28 mouse cellular contexts compared by ENCODE assay signal in genomic region chr19:10757125-10757524, GRCm38 (mm10). TPM values are rescaled to one million over a fixed set of nuclear protein-coding genes. Genes with fewer than 3 reads are reported as not detected.
DNase-seq lines count a peak whose midpoint lies in the region; ATAC-seq and TF ChIP-seq lines count a peak whose summit lies in the region.
"Had no signal": no experiment of that assay in that cellular context is flagged by ENCODE, and none has a peak within 500 bp of the region (broad histone marks: within the 10 kb centered on the region; RNA-seq: fewer than 3 reads in every experiment).

No protein-coding gene starts in this region.

- H3K4me2 ChIP-seq in lung, embryonic 16.5 days (ENCODE audit: low read depth, low read length), result no peak overlapping the region
- no peak overlapping the region for H3K4me2 ChIP-seq in stomach, embryonic 16.5 days (ENCODE audit: low read depth, low read length)
- H3K4me2 ChIP-seq: embryonic facial prominence, embryonic 13.5 days; forebrain, embryonic 13.5 days; heart, embryonic 12.5 days; liver, embryonic 12.5 days; midbrain, embryonic 15.5 days had no signal

- no peaks in the 10 kb centered on the region for H3K9me3 ChIP-seq in lung, embryonic 16.5 days (ENCODE audit: control insufficient read depth, low read length)
- no peaks in the 10 kb centered on the region for H3K9me3 ChIP-seq in ES-E14 (ENCODE audit: control insufficient read depth, insufficient read depth, low read depth, low read length)
- H3K9me3 ChIP-seq in stomach, embryonic 16.5 days (replicated peaks; ENCODE audit: control insufficient read depth, low read length), result no peaks in the 10 kb centered on the region
- H3K9me3 ChIP-seq: embryonic facial prominence, embryonic 13.5 days; forebrain, embryonic 13.5 days; heart, embryonic 12.5 days; hindbrain, embryonic 10.5 days; liver, embryonic 12.5 days; midbrain, embryonic 15.5 days had no signal

- 0 out of 2 replicates have a peak, but pooled peaks have one; percentile 23 for ATAC-seq in lung, embryonic 16.5 days (ENCODE audit: low read depth)
- ATAC-seq in stomach, embryonic 16.5 days (ENCODE audit: insufficient read depth, low FRiP score), result 0 out of 2 replicates have a peak, but pooled peaks have one; percentile 11
- ATAC-seq: forebrain, embryonic 13.5 days; hindbrain, embryonic 16.5 days; intestine, postnatal 0 days; liver, embryonic 12.5 days; midbrain, embryonic 15.5 days had no signal

- in situ Hi-C loops in ES-E14 (cut with MboI; ENCODE audit: low sequenced_read_pairs in 2 of 2, unreplicated experiment in 2 of 2), result no loop called here

- H3K27me3 ChIP-seq in cerebellum, adult 2 months (ENCODE audit: control insufficient read depth, insufficient read depth, low read length), result no peaks in the 10 kb centered on the region
- no peaks in the 10 kb centered on the region for H3K27me3 ChIP-seq in lung, embryonic 16.5 days (ENCODE audit: control insufficient read depth, insufficient read depth, low read depth, low read length)
- H3K27me3 ChIP-seq in stomach, embryonic 16.5 days (ENCODE audit: control insufficient read depth, insufficient read depth, low read length), result no peaks in the 10 kb centered on the region
- H3K27me3 ChIP-seq: embryonic facial prominence, embryonic 13.5 days; forebrain, embryonic 13.5 days; heart, embryonic 12.5 days; liver, embryonic 12.5 days; midbrain, embryonic 15.5 days had no signal

- no peaks in the 10 kb centered on the region for H3K36me3 ChIP-seq in lung, embryonic 16.5 days (ENCODE audit: control insufficient read depth, insufficient read depth, low read length)
- H3K36me3 ChIP-seq in ES-E14 (ENCODE audit: control insufficient read depth, insufficient read depth, low read length, poor library complexity, severe bottlenecking), result no peaks in the 10 kb centered on the region
- H3K36me3 ChIP-seq in stomach, embryonic 16.5 days (ENCODE audit: control insufficient read depth, insufficient read depth, low read length), result no peaks in the 10 kb centered on the region
- H3K36me3 ChIP-seq: embryonic facial prominence, embryonic 13.5 days; heart, embryonic 12.5 days; hindbrain, embryonic 10.5 days; liver, embryonic 12.5 days; midbrain, embryonic 15.5 days had no signal

- no peak overlapping the region for H3K9ac ChIP-seq in lung, embryonic 16.5 days (ENCODE audit: low read length)
- H3K9ac ChIP-seq in ES-E14 (ENCODE audit: insufficient read depth, low read depth, low read length, poor library complexity, severe bottlenecking), result no peak overlapping the region
- no peak overlapping the region for H3K9ac ChIP-seq in stomach, embryonic 16.5 days (ENCODE audit: low read length)
- H3K9ac ChIP-seq: embryonic facial prominence, embryonic 13.5 days; forebrain, embryonic 13.5 days; heart, embryonic 12.5 days; liver, embryonic 12.5 days; midbrain, embryonic 15.5 days had no signal

- no peak for TF ChIP-seq CTCF in cerebellum, adult 2 months (IDR thresholded peaks at IDR 0.05; ENCODE audit: borderline replicate concordance, insufficient read depth, low read depth, low read length)

- no peak overlapping the region for H3K4me3 ChIP-seq in cerebellum, adult 2 months (replicated peaks; ENCODE audit: insufficient read depth, low read depth, low read length)
- no peak overlapping the region for H3K4me3 ChIP-seq in lung, embryonic 16.5 days (ENCODE audit: low read length)
- H3K4me3 ChIP-seq in ES-E14 (ENCODE audit: insufficient read depth in 1 of 2, low read depth in 1 of 2, low read length in 2 of 2, poor library complexity in 1 of 2, severe bottlenecking in 1 of 2), result no peak overlapping the region
- no peak overlapping the region for H3K4me3 ChIP-seq in stomach, embryonic 16.5 days (replicated peaks; ENCODE audit: low read length)
- H3K4me3 ChIP-seq: embryonic facial prominence, embryonic 13.5 days; erythroblast, embryonic 14.5 days; forebrain, embryonic 13.5 days; heart, embryonic 12.5 days; hindbrain, embryonic 10.5 days; liver, embryonic 12.5 days; midbrain, embryonic 15.5 days; myocyte had no signal

- TF ChIP-seq POLR2A in cerebellum, adult 2 months (IDR thresholded peaks at IDR 0.05; ENCODE audit: borderline replicate concordance, insufficient read depth, low read length), result no peak

- peaks cover 48% of the 10 kb centered on the region for H3K4me1 ChIP-seq in cerebellum, adult 2 months (ENCODE audit: control insufficient read depth, insufficient read depth, low read length)
- peaks cover 13% of the 10 kb centered on the region for H3K4me1 ChIP-seq in lung, embryonic 16.5 days (replicated peaks; ENCODE audit: control insufficient read depth, insufficient read depth, low read length)
- H3K4me1 ChIP-seq in ES-E14 (ENCODE audit: control insufficient read depth in 2 of 2, insufficient read depth in 2 of 2, low read length in 2 of 2, poor library complexity in 1 of 2), result no peaks in the 10 kb centered on the region
- peaks cover 18% of the 10 kb centered on the region for H3K4me1 ChIP-seq in stomach, embryonic 16.5 days (ENCODE audit: control insufficient read depth, insufficient read depth, low read length)
- H3K4me1 ChIP-seq: forebrain, embryonic 13.5 days; midbrain, embryonic 15.5 days had no signal

- H3K27ac ChIP-seq in cerebellum, adult 2 months (ENCODE audit: insufficient read depth, low read length), result peak overlapping the region; percentile 57
- H3K27ac ChIP-seq in lung, embryonic 16.5 days (ENCODE audit: low read length), result no peak overlapping the region
- H3K27ac ChIP-seq in ES-E14 (ENCODE audit: insufficient read depth, low read depth, low read length, poor library complexity, severe bottlenecking), result 0 out of 2 replicates have a peak overlapping the region, but pooled peaks have one; percentile 3
- H3K27ac ChIP-seq in stomach, embryonic 16.5 days (ENCODE audit: low read length), result no peak overlapping the region
- H3K27ac ChIP-seq: embryonic facial prominence, embryonic 13.5 days; forebrain, embryonic 13.5 days; hindbrain, embryonic 10.5 days; liver, embryonic 12.5 days; midbrain, embryonic 15.5 days had no signal

- intact Hi-C loops in left cerebral cortex, postnatal 4 days (cut with DNase I), result no loop called here

- DNase-seq in cerebellum, adult 2 months, result no peak
- no peak for DNase-seq in cerebellum, postnatal 14 days
- no peak for DNase-seq in lung, postnatal 36 days
- no peak for DNase-seq in ES-E14 (ENCODE audit: low read depth, low spot score)
- no peak for DNase-seq in left cerebral cortex, postnatal 4 days
- DNase-seq in c-Kit-positive CD71-positive TER-119-positive erythroid progenitor cells, embryonic 14.5 days (ENCODE audit: low spot score), result no peak
- DNase-seq: adrenal gland, adult 8-10 months; heart, adult 11 months; heart, postnatal 10 days; kidney, postnatal 4 days; lung, adult 18-20 months; lung, postnatal 14 days; thymus, postnatal 4 days had no signal

TF ChIP-seq in ES-E14, 5 proteins besides CTCF, POLR2A, EP300 and RAD21:
- TF ChIP-seq CHD2 (IDR thresholded peaks at IDR 0.05; ENCODE audit: low read depth, low read length), result no peak
- TF ChIP-seq HCFC1 (IDR thresholded peaks at IDR 0.05; ENCODE audit: borderline replicate concordance, insufficient read depth, low read length), result no peak
- TF ChIP-seq MAFK (IDR thresholded peaks at IDR 0.05; ENCODE audit: insufficient read depth, low read depth, low read length), result no peak
- no peak for TF ChIP-seq ZNF384 (IDR thresholded peaks at IDR 0.05; ENCODE audit: low read depth, low read length)
- no peak for TF ChIP-seq ZC3H11A (IDR thresholded peaks at IDR 0.05; ENCODE audit: borderline replicate concordance, low read depth, low read length)

RNA-seq across cellular contexts. Expression of gene Cd5, which starts 18.3 kb away (rescaled TPM):
- polyA plus RNA-seq in cerebellum, adult 2 months (2012; rRNA removed), result 0.43 and 0.54 TPM in 2 replicates
- polyA plus RNA-seq in lung, embryonic 16.5 days (2015; fragmentation: Nextera tagmentation; extraction: Ambion mirVana), result 0.87 and 1.1 TPM in 2 replicates
- total RNA-seq in ES-E14 (2012; rRNA removed), result not detected in 2 replicates
- 3.3 and 3.8 TPM in 2 replicates for polyA plus RNA-seq in stomach, embryonic 16.5 days (2015; fragmentation: Nextera tagmentation; extraction: Ambion mirVana)
- total RNA-seq in left cerebral cortex, postnatal 4 days (2021), result not detected
- total RNA-seq: gastrocnemius, postnatal 14 days; MEL had no signal
- polyA plus RNA-seq: erythroblast, embryonic 14.5 days; forebrain, embryonic 13.5 days; limb, embryonic 11.5 days; liver, embryonic 12.5 days; myocyte had no signal

Comparison
In these comparisons a context has a peak if more than half of its experiments do, and no peak if none do; other contexts are left out.
1. H3K27ac ChIP-seq: peak in cerebellum, adult 2 months (single experiment) and ES-E14 (single experiment); none in lung, embryonic 16.5 days (single experiment) and stomach, embryonic 16.5 days (single experiment).